Mouse (Mus musculus) kidney, adult 2 months (tissue): ENCODE measurements at regions not wholly inside any gene's neighbourhood (a gene's known extent, or its start where the extent isn't known, plus 50 kb on each side); places are given as distances from the start of the nearest gene placed in this dataset.

Experiments used
- CTCF ChIP-seq: fragments of 200-500 bp; conservative IDR thresholded peaks from 2 replicates; pipeline ENCODE4 v1.5.1; 2011; ENCODE audit warnings: low read depth, mild to moderate bottlenecking, control low read depth, low read length, moderate library complexity, mixed read lengths; ENCODE audit not compliant: insufficient read depth, insufficient read length
- POLR2A ChIP-seq: fragments of 200-500 bp; IDR thresholded peaks from one replicate; pipeline ENCODE4 v1.6.1; 2011; ENCODE audit warnings: low read depth, low read length, control low read depth

DNA sequence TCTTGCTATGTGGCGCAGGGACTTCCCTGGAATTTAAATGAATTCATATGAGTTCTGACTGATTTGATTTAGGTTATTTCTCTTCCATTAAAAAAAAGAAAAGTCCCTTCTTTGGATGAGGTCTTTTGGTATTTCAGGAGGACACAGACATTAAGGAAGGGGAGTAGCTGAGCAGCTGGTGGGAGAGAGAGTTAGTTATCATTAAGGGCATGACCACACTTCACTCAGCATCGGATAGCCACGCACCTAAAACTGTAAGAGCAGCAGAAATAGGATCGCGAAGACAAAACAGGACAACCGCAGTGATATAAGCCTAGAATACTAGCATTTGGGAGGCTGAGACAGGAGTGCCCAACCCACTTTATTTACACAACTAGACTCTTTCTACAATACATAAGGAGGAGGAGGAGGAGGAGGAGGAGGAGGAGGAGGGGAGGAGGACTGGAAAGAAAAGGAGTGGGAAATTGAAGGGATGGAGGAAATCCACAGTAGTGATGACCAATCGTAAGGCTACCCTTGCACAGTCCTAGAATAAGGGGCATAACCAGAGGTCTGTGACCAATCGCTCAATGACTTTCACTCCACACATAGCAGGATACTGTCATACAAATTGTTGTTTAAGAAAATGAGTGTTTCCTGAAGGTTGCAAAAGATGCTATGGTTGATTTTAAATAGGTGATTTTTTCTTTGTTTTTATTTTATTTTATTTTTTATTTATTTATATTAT is 241.5 kb downstream of the Lipi start:
- TF ChIP-seq CTCF (no peak), POLR2A (no peak)
